Mouse (Mus musculus) testis, adult 2 months (tissue): ENCODE measurements around the gene Scyl3. TPM values are rescaled to one million over a fixed set of nuclear protein-coding genes. Genes with fewer than 3 reads are reported as not detected.

ENCODE experiments used
- H3K27ac ChIP-seq: fragments of 200-500 bp; 2 replicates; pipeline ENCODE4 v1.5.1; 2012; ENCODE audit warnings: low read depth, low read length; ENCODE audit not compliant: control insufficient read depth, insufficient read depth
- H3K27me3 ChIP-seq: fragments of 200-500 bp; 2 replicates; pipeline ENCODE4 v1.6.1; 2012; ENCODE audit warnings: mild to moderate bottlenecking, low read length, moderate library complexity; ENCODE audit not compliant: control insufficient read depth, insufficient read depth
- H3K36me3 ChIP-seq: fragments of 200-500 bp; 2 replicates; pipeline ENCODE4 v1.6.1; 2012; ENCODE audit warnings: mild to moderate bottlenecking, low read length; ENCODE audit not compliant: control insufficient read depth, insufficient read depth
- H3K4me1 ChIP-seq: fragments of 200-500 bp; 2 replicates; pipeline ENCODE4 v1.6.1; 2012; ENCODE audit warnings: low read length; ENCODE audit not compliant: control insufficient read depth, insufficient read depth
- H3K4me3 ChIP-seq: fragments of 200-500 bp; 2 replicates; pipeline ENCODE4 v1.5.1; 2012; ENCODE audit warnings: low read depth, mild to moderate bottlenecking, low read length, moderate library complexity, mixed read lengths; ENCODE audit not compliant: control insufficient read depth
- CTCF ChIP-seq: fragments of 200-500 bp; IDR thresholded peaks from 2 replicates; pipeline ENCODE4 v1.5.1; 2012; ENCODE audit warnings: low read depth, mild to moderate bottlenecking, inconsistent platforms, low read length, moderate library complexity; ENCODE audit not compliant: control insufficient read depth, insufficient read depth, insufficient replicate concordance
- POLR2A ChIP-seq: fragments of 200-500 bp; IDR thresholded peaks from 2 replicates; pipeline ENCODE4 v1.6.1; 2012; ENCODE audit warnings: low read depth, mild to moderate bottlenecking, inconsistent platforms, low read length, moderate library complexity; ENCODE audit not compliant: control insufficient read depth
- polyA plus RNA-seq: library from polyadenylated mRNA; depleted of rRNA; stranded (reverse); fragments of >200 nt; gene quantifications from 2 replicates; pipeline ENCODE4 v1.2.3, GENCODE M21; 2012

Scyl3 gene
- polyA plus RNA-seq, 1 experiment = 9.0 TPM

DNA sequence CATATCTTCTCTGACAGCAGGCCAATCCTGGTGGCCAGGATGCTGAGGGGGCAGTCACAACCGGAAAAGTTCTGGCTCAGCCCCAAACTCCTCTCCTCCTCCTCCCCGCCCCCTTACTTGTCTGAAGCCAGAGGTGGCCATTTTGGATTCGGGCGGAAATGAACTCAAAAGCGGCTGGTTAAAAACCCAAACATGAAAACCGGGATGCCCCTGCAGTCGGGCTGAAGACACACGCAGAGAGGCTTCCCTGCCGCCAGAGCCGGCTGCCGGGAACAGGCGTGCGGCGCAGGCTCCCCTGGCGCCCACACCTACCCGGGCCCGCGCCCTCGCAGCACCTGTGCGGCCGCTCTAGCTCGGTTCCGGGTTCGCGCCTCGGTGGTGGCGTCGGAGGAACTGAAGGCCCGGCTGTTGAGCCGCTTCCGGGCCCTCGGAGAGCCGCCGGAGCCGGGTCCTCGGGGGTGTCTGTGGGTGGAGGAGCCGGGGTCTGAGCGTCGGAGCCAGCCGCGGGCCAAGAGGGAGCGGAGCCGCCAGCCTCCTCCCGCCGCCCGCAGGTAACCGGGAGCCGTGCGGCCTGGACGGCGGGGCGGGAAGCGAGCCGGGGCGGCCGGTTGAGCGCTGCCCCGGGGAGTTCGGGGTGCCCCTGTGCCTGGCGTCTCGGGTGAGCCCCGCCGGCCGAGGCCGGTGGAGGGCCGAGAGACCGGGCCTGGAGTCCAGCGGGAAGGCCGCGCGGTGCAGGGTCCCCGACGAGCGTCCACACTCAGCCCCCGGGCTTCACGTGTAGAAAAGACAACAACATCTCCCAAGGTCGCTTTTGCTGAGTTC, 947 bp downstream of the Scyl3 start:
- Histone ChIP-seq H3K36me3 (no peaks in the 10 kb centered on the region; the same call in 1 of the 2 replicates), H3K27me3 (no peaks in the 10 kb centered on the region), H3K4me3 (peak overlapping the region; percentile 96), H3K27ac (peak overlapping the region; percentile 89), H3K4me1 (peaks cover 3% of the 10 kb centered on the region)
- TF ChIP-seq CTCF = no peak
- TF ChIP-seq POLR2A = peak; percentile 6

GRCm38 (mm10) chr1:163930458-163930794, 1.5 kb downstream of the Scyl3 start:
- no peaks in the 10 kb centered on the region; the same call in 1 of the 2 replicates for H3K36me3 ChIP-seq
- no peaks in the 10 kb centered on the region for H3K27me3 ChIP-seq
- TF ChIP-seq CTCF = no peak
- no peak for TF ChIP-seq POLR2A
- peaks cover 3% of the 10 kb centered on the region for H3K4me1 ChIP-seq
- peak overlapping the region; percentile 96 for H3K4me3 ChIP-seq
- peak overlapping the region; percentile 89 for H3K27ac ChIP-seq

DNA sequence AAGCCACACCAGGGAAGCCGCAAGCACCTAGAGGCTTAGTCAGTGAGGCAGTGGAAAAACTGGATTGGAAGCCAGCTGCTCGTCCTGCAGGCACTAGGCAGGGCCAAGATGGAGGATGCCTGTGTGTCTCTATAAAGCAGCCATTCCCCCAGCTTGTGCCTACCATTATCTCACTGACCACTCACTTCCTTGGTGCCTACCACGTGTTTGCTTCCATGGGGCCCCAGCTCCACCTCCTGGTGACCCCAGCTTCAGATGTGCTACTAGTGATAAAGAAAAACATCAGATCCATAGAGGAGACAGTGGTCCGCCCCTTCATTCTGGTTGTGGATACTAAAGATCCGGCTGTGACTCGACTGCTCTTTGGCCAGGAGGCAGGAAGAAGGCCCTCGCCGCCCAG, 2.9 kb downstream of the Scyl3 start:
- no peaks in the 10 kb centered on the region; the same call in 1 of the 2 replicates for H3K36me3 ChIP-seq
- H3K27ac ChIP-seq = no peak overlapping the region
- peaks cover 3% of the 10 kb centered on the region for H3K4me1 ChIP-seq
- H3K4me3 ChIP-seq = no peak overlapping the region
- no peaks in the 10 kb centered on the region for H3K27me3 ChIP-seq
- TF ChIP-seq POLR2A (no peak), CTCF (no peak)

DNA sequence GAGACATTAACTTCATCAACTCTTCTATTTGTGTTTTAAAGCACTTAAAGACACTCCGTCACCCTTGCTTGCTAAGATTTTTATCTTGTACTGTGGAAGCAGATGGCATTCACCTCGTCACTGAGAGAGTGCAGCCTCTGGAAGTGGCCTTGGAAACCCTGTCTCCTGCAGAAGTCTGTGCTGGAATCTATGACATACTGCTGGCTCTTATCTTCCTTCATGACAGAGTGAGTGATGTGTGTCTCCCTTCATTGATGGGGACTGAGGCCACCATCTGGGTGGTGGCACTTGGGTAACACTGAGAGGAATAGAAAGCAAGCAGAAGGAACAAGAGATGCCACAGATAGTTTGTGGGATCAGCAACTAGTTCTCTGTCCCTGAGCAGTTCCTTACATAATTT, 5.7 kb downstream of the Scyl3 start:
- no peak for TF ChIP-seq CTCF
- no peak for TF ChIP-seq POLR2A
- Histone ChIP-seq H3K4me3 (no peak overlapping the region), H3K4me1 (peaks cover 3% of the 10 kb centered on the region), H3K27ac (no peak overlapping the region), H3K36me3 (no peaks in the 10 kb centered on the region; the same call in 1 of the 2 replicates), H3K27me3 (no peaks in the 10 kb centered on the region)

DNA sequence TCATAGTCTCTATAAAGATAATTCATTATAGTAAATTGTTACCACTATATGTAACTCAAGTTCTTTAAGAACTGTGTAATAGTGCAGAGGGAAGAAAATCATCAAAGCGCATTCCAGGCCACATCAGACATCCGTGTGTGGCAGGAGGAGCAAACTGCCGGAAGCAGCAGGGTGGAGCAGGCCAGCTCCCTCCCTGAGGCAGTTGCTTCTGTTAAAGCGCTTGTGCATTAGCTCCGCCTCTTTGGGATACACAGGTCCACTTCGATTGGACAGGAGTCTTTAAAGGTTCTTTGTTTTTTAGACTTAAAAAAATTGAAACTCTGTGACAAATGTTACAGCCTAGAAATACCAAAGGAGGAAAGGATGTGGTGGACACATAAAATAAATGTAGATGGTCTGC, 13.2 kb downstream of the Scyl3 start:
- H3K36me3 ChIP-seq = peaks cover 3% of the 10 kb centered on the region; the same call in 1 of the 2 replicates
- H3K27me3 ChIP-seq = no peaks in the 10 kb centered on the region
- H3K4me1 ChIP-seq = no peaks in the 10 kb centered on the region
- TF ChIP-seq CTCF (no peak), POLR2A (no peak)
- no peak overlapping the region for H3K4me3 ChIP-seq
- no peak overlapping the region for H3K27ac ChIP-seq

DNA sequence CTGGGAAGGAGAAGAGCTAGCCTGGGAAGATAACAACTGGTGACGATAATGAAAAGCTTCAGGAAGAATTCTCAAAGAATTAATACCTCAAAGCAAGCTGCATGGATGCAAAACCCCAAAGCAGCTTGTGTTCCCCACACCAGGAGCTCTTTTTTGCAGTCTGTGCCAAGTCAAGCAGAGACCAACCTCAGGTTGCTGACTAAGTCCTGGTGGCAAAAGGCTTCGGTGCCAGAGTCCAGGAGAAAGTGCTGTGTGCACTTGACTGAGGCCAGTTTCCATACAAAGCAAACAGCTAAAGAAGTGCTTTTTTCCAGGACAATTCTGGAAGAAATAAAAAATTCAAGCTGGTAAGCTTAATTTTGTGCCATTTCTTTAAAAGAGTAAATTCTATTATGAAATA, 24.5 kb downstream of the Scyl3 start:
- Histone ChIP-seq H3K36me3 (peaks cover 6% of the 10 kb centered on the region), H3K4me3 (no peak overlapping the region), H3K27me3 (no peaks in the 10 kb centered on the region), H3K4me1 (no peaks in the 10 kb centered on the region), H3K27ac (no peak overlapping the region)
- TF ChIP-seq CTCF = no peak
- no peak for TF ChIP-seq POLR2A

- no peak for TF ChIP-seq POLR2A
- no peak for TF ChIP-seq CTCF
- Histone ChIP-seq H3K4me1 (no peaks in the 10 kb centered on the region), H3K27ac (no peak overlapping the region), H3K27me3 (no peaks in the 10 kb centered on the region), H3K4me3 (no peak overlapping the region), H3K36me3 (peaks cover 4% of the 10 kb centered on the region)
Observed at GRCm38 (mm10) chr1:163958036-163958435, 29.1 kb downstream of the Scyl3 start.
